Mouse (Mus musculus) neural tube, embryonic 11.5 days (tissue): Measurements from ENCODE around the gene Vmn1r28. TPM values are rescaled to one million over a fixed set of nuclear protein-coding genes. Genes with fewer than 3 reads are reported as not detected.
"Not testable (repeated sequence)": the region's sequence is repeated elsewhere in the genome, so short reads cannot be mapped to it uniquely, and the experiment has no call there.

Source experiments
- ATAC-seq: fragments of 200-750 bp; cut with Nextera tagmentation; 2 replicates; pipeline ENCODE4 v1.8.0; 2017; ENCODE audit warnings: moderate number of reproducible peaks, mild to moderate bottlenecking, moderate TSS enrichment, moderate library complexity; ENCODE audit not compliant: insufficient read depth, low FRiP score, low TSS enrichment
- DNase-seq: peaks from one replicate; pipeline ENCODE4 v3.0.0-alpha.2; 2015; ENCODE audit warnings: low spot score
- H3K27ac ChIP-seq: fragments of 300-500 bp; sonication (generic); 2 replicates; pipeline ENCODE4 v1.5.1; 2014; ENCODE audit warnings: low read depth, mild to moderate bottlenecking, low read length
- H3K27me3 ChIP-seq: fragments of 300-500 bp; sonication (generic); 2 replicates; pipeline ENCODE4 v1.6.1; 2014; ENCODE audit warnings: mild to moderate bottlenecking, low read length, mixed read lengths; ENCODE audit not compliant: control insufficient read depth, insufficient read depth
- H3K36me3 ChIP-seq: fragments of 300-500 bp; sonication (generic); 2 replicates; pipeline ENCODE4 v1.6.1; 2014; ENCODE audit warnings: mild to moderate bottlenecking, low read length, moderate library complexity, mixed read lengths; ENCODE audit not compliant: control insufficient read depth, insufficient read depth
- H3K4me1 ChIP-seq: fragments of 300-500 bp; sonication (generic); 2 replicates; pipeline ENCODE4 v1.6.1; 2014; ENCODE audit warnings: low read length, mixed read lengths; ENCODE audit not compliant: control insufficient read depth, insufficient read depth
- H3K4me2 ChIP-seq: fragments of 300-500 bp; sonication (generic); 2 replicates; pipeline ENCODE4 v1.6.1; 2014; ENCODE audit warnings: low read depth, mild to moderate bottlenecking, moderate library complexity
- H3K4me3 ChIP-seq: fragments of 300-500 bp; sonication (generic); 2 replicates; pipeline ENCODE4 v1.5.1; 2014; ENCODE audit warnings: low read depth, low read length
- H3K9ac ChIP-seq: fragments of 300-500 bp; sonication (generic); 2 replicates; pipeline ENCODE4 v1.6.1; 2014; ENCODE audit warnings: mild to moderate bottlenecking, low read length
- H3K9me3 ChIP-seq: fragments of 300-500 bp; sonication (generic); 2 replicates; pipeline ENCODE4 v1.6.1; 2016; ENCODE audit warnings: low read length; ENCODE audit not compliant: control insufficient read depth
- WGBS: fragments of 180-500 bp; shearing (Covaris S2); extraction: QIAGEN DNeasy Blood & Tissue Kit; methylation state at CpG from one replicate; pipeline ENCODE4 v1.1.7; 2014; 5-methylcytosine and 5-hydroxymethylcytosine counted together
- polyA plus RNA-seq: library from polyadenylated mRNA; unstranded; fragments of >200 nt; fragmentation: Nextera tagmentation; extraction: Ambion mirVana; gene quantifications from 2 replicates; pipeline ENCODE4 v1.2.1, GENCODE M21; 2014

Vmn1r28 gene
- not detected in 2 replicates for polyA plus RNA-seq

DNA sequence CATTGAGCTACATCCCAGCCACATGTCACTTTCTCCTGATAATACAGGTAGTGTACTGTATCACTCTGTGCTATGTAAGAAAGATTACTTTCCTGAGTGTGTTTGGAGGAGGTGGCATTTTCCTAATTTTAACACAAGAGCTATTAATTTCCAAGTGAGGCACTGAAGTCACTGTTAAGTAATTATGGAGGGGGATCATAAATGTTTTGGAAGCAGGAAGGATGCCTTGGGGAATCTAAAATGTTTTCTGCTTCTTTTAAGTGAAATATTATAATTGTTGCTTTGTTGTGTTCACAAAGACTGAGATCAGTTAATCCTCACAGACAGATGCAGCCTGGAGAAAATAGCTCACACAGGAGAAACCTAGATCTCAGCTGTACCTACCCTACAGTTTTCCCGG lies at the start of gene Vmn1r28:
Gene Vmn1r28 (plus strand): TSS at position 301 of the 400 bp plus-strand sequence.
- 85% methylated on average over 1 of the region's 1 CpGs for WGBS
- no peak for DNase-seq
- no peak within 1 kb of the TSS for H3K4me3 ChIP-seq

DNA sequence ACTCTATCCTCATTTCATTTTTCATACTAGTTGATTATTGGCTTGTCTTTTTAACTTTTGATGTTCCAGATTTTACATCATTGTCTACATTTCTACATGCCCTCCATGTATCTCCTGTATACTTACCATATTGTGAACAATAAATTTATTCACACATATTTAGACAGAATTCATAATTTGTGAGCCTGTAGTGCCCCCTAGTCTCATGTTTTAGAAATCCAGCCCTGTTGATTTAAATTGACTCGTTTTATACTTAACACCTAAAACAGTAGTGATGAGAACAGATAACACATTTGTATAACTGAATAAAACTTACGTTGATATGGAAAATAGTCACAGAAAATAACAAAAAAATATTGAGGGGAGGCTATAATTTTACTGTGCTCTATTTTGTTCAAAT lies 45.7 kb upstream of the Vmn1r28 start:
- ATAC-seq (no peak), DNase-seq (no peak)
- H3K9ac ChIP-seq: no peak overlapping the region
- 83% methylated on average over 2 of the region's 2 CpGs for WGBS
- H3K36me3 ChIP-seq: no peaks in the 10 kb centered on the region
- no peak overlapping the region for H3K4me2 ChIP-seq
- no peaks in the 10 kb centered on the region for H3K9me3 ChIP-seq
- H3K4me1 ChIP-seq: no peaks in the 10 kb centered on the region
- no peak overlapping the region for H3K27ac ChIP-seq
- H3K27me3 ChIP-seq: no peaks in the 10 kb centered on the region
- H3K4me3 ChIP-seq: no peak overlapping the region

More for the DNA sequence above, at the start of gene Vmn1r28:
- H3K27ac ChIP-seq: no peak within 1 kb of the TSS
- no peak within 1 kb of the TSS for H3K9ac ChIP-seq
- no peaks in the 10 kb centered on the region for H3K9me3 ChIP-seq
- no peaks in the 10 kb centered on the region for H3K27me3 ChIP-seq
- H3K36me3 ChIP-seq: no peaks in the 10 kb centered on the region
- H3K4me2 ChIP-seq: no peak within 1 kb of the TSS
- no peak for ATAC-seq
- no peaks in the 10 kb centered on the region for H3K4me1 ChIP-seq

DNA sequence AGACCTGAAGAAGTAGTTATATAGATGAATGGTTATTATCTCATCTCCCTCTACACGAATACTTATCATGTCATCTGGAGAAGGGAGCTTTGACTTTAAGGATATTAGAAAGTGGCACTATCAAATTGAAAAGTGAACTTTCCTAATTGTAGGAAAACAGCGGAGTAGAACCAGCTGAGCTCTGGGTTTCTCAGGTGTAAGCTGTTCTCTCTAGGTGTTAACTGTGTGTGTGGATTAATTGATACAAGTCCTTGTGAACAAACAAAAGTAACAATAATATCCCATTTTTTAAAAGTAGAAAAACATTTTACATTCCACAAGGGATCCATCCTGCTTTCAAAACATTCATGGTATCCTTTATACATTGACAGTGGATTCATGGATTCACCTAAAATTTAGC lies 43.1 kb upstream of the Vmn1r28 start, which contains the start of gene Vmn1r27:
Gene Vmn1r27 (minus strand): TSS at position 101 of the 400 bp plus-strand sequence.
- 77% methylated on average over 2 of the region's 2 CpGs for WGBS
- no peak within 1 kb of the TSS for H3K4me2 ChIP-seq
- H3K9me3 ChIP-seq: no peaks in the 10 kb centered on the region
- H3K27me3 ChIP-seq: no peaks in the 10 kb centered on the region
- ATAC-seq: no peak
- no peaks in the 10 kb centered on the region for H3K36me3 ChIP-seq
- H3K9ac ChIP-seq: no peak within 1 kb of the TSS
- DNase-seq: no peak
- no peak within 1 kb of the TSS for H3K4me3 ChIP-seq
- H3K27ac ChIP-seq: no peak within 1 kb of the TSS
- no peaks in the 10 kb centered on the region for H3K4me1 ChIP-seq

DNA sequence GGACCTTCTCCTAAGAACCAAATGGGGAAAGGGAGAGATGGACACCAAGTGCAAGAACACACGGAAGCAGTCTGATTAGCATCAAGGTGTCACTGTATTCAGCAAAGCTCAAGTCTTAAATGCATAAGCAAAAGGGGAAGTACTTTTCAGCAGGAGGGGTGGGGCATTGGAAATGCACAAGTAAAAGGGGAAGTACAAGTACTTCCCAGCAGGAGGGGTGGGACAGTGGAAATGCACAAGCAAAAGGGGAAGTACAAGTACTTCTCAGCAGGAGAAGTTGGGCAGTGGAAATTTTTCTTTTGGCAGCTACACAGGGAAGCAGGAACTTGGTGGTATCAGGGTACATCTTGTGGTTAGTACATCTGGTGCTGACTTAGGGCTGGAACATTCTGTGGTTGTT lies 17.8 kb downstream of the Vmn1r28 start:
- H3K9me3 ChIP-seq, H3K27ac ChIP-seq, DNase-seq, H3K4me3 ChIP-seq, ATAC-seq, H3K36me3 ChIP-seq, H3K27me3 ChIP-seq, H3K4me1 ChIP-seq, H3K4me2 ChIP-seq, H3K9ac ChIP-seq: not testable (repeated sequence)
- WGBS: 88% methylated on average over 1 of the region's 1 CpGs

DNA sequence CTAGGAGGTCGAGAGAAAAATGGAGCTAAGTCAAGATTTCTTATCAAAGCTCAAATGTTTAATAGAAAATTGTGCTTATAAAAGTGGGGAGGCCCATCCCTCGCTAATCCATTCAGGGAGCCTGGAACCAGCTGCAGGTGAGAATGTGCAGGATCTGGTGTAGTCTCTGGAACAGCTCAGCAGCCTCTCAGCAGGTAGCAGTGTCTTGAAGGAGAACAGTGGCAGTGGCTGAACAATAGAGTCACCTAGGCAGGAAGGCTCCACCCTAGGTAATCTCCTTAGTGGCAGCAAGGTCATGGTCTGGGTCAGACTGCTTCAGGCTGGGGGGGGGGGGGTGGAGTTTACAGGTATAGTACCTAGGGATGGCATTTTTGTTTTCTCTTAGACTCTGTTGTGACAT lies 30.4 kb downstream of the Vmn1r28 start:
- DNase-seq (no peak), ATAC-seq (no peak)
- no peak overlapping the region for H3K9ac ChIP-seq
- 65% methylated on average over 2 of the region's 2 CpGs for WGBS
- no peak overlapping the region for H3K4me3 ChIP-seq
- no peaks in the 10 kb centered on the region for H3K27me3 ChIP-seq
- H3K4me1 ChIP-seq: no peaks in the 10 kb centered on the region
- H3K4me2 ChIP-seq: no peak overlapping the region
- H3K27ac ChIP-seq: no peak overlapping the region
- no peaks in the 10 kb centered on the region for H3K36me3 ChIP-seq
- H3K9me3 ChIP-seq: no peaks in the 10 kb centered on the region

DNA sequence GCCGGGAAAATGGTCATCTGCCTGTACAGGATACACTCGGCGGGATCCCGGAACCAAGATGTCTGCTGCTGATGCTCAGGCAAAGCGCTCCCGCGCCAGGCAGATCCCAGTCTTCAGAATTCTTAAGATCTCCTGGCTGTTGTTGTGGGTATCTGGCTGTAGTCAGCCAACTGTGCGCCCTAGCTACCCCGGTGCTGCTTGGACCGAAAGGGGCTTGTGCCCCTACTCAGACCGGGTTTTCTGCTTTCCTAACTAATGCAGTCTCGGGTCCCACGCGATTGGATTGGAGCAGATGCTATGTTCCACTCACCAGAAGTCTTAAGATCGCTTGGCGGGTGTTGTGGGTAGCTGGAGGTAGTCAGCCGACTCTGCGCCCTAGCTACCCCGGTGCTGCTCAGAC lies 36.7 kb downstream of the Vmn1r28 start:
- WGBS: 87% methylated on average over 19 of the region's 19 CpGs

DNA sequence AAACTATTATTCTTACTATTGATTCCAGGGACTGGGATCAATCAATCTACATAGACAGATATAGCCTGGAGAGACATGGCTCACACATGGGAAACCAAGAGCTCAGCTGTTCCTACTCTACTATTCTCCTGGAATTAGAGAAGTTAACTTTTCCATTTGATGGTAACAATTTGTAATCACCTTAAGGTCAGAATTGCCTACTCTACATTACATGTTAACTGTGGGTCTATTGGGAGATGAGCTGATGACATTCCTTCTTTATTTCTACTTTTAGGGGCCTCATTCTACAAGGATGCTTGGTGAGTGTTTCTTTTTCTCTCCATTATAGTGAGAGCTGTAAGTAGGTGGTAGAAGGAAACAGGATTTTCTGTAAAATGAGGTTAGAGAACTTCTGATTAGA lies 39.4 kb downstream of the Vmn1r28 start, which contains the start of gene Vmn1r29:
Gene Vmn1r29 (plus strand): TSS at position 301 of the 400 bp plus-strand sequence.
- Histone ChIP-seq H3K4me3 (no peak within 1 kb of the TSS), H3K9me3 (no peaks in the 10 kb centered on the region), H3K4me1 (no peaks in the 10 kb centered on the region), H3K36me3 (no peaks in the 10 kb centered on the region), H3K9ac (no peak within 1 kb of the TSS), H3K4me2 (no peak within 1 kb of the TSS), H3K27ac (no peak within 1 kb of the TSS), H3K27me3 (no peaks in the 10 kb centered on the region)
- DNase-seq: no peak
- no peak for ATAC-seq

More for the DNA sequence above, 36.7 kb downstream of the Vmn1r28 start:
- not testable (repeated sequence) for ATAC-seq, H3K4me3 ChIP-seq, DNase-seq, H3K9ac ChIP-seq, H3K36me3 ChIP-seq, H3K4me1 ChIP-seq, H3K9me3 ChIP-seq, H3K27ac ChIP-seq, H3K27me3 ChIP-seq, H3K4me2 ChIP-seq

Other genes with a start within 250 kb of the Vmn1r28 start
- gene Vmn1r26, start 246.9 kb upstream of the Vmn1r28 start, polyA plus RNA-seq: not detected in 2 replicates
- gene Vmn1r27, start 43.2 kb upstream of the Vmn1r28 start, polyA plus RNA-seq: not detected in 2 replicates
- not detected in 2 replicates for gene Vmn1r29, start 39.5 kb downstream of the Vmn1r28 start, polyA plus RNA-seq
- not detected in 2 replicates for gene Vmn1r30, start 181.3 kb downstream of the Vmn1r28 start, polyA plus RNA-seq
- gene Vmn1r31, start 213.3 kb downstream of the Vmn1r28 start, polyA plus RNA-seq: not detected in 2 replicates